Mouse (Mus musculus): ENCODE data around the gene Ip6k2. TPM values are rescaled to one million over a fixed set of nuclear protein-coding genes. Genes with fewer than 3 reads are reported as not detected.

Gene Ip6k2
- polyA plus RNA-seq, 2 experiments, result 119 to 265 TPM

GRCm38 (mm10) chr9:108831637-108832036, 48.0 kb downstream of the Ip6k2 start:
- H3K4me2 ChIP-seq (replicated peaks; ENCODE audit: low read depth, low read length, severe bottlenecking), result peak overlapping the region; percentile 95
- ATAC-seq (ENCODE audit: low FRiP score, low read depth), result no peak
- peaks cover 71% of the 10 kb centered on the region for H3K27me3 ChIP-seq (ENCODE audit: control insufficient read depth, insufficient read depth, low read length)
- H3K27ac ChIP-seq (replicated peaks; ENCODE audit: low read depth, low read length), result no peak overlapping the region
- peaks cover 12% of the 10 kb centered on the region for H3K4me1 ChIP-seq (ENCODE audit: control insufficient read depth, insufficient read depth, low read length)
- no peak for DNase-seq (ENCODE audit: low spot score)
- H3K9me3 ChIP-seq (ENCODE audit: control insufficient read depth, low read length), result no peaks in the 10 kb centered on the region
- no peak for TF ChIP-seq POLR2A (IDR thresholded peaks at IDR 0.05; ENCODE audit: borderline replicate concordance, extremely low read depth, insufficient read depth, insufficient read length)
- WGBS, result 6% methylated on average over 23 of the region's 23 CpGs
- H3K4me3 ChIP-seq (replicated peaks; ENCODE audit: low read length), result peak overlapping the region; percentile 48
- H3K36me3 ChIP-seq (ENCODE audit: control insufficient read depth, insufficient read depth, low read length), result no peaks in the 10 kb centered on the region
- no peak overlapping the region for H3K9ac ChIP-seq (ENCODE audit: low read depth, low read length, severe bottlenecking)

GRCm38 (mm10) chr9:108832390-108833108, 49.0 kb downstream of the Ip6k2 start:
- DNase-seq (ENCODE audit: low spot score) (peak; percentile 97), ATAC-seq (ENCODE audit: low FRiP score, low read depth) (peak; percentile 97)
- no peak overlapping the region for H3K9ac ChIP-seq (ENCODE audit: low read depth, low read length, severe bottlenecking)
- H3K27ac ChIP-seq (replicated peaks; ENCODE audit: low read depth, low read length), result no peak overlapping the region
- H3K4me1 ChIP-seq (ENCODE audit: control insufficient read depth, insufficient read depth, low read length), result peaks cover 7% of the 10 kb centered on the region
- no peaks in the 10 kb centered on the region for H3K36me3 ChIP-seq (ENCODE audit: control insufficient read depth, insufficient read depth, low read length)
- H3K9me3 ChIP-seq (ENCODE audit: control insufficient read depth, low read length), result no peaks in the 10 kb centered on the region
- H3K4me2 ChIP-seq (replicated peaks; ENCODE audit: low read depth, low read length, severe bottlenecking), result peak overlapping the region; percentile 95
- peaks cover 61% of the 10 kb centered on the region for H3K27me3 ChIP-seq (ENCODE audit: control insufficient read depth, insufficient read depth, low read length)
- H3K4me3 ChIP-seq (replicated peaks; ENCODE audit: low read length), result peak overlapping the region; percentile 48
- 6% methylated on average over 35 of the region's 46 CpGs for WGBS
- no peak for TF ChIP-seq POLR2A (IDR thresholded peaks at IDR 0.05; ENCODE audit: borderline replicate concordance, extremely low read depth, insufficient read depth, insufficient read length)

- no peak for TF ChIP-seq POLR2A (IDR thresholded peaks at IDR 0.05; ENCODE audit: borderline replicate concordance, extremely low read depth, insufficient read depth, insufficient read length)
- no peaks in the 10 kb centered on the region for H3K36me3 ChIP-seq (ENCODE audit: control insufficient read depth, insufficient read depth, low read length)
Observed at GRCm38 (mm10) chr9:108842989-108843388, 59.4 kb downstream of the Ip6k2 start.

GRCm38 (mm10) chr9:108845390-108845789, 61.8 kb downstream of the Ip6k2 start:
- Histone ChIP-seq H3K9ac (ENCODE audit: low read depth, low read length, severe bottlenecking) (no peak overlapping the region), H3K9me3 (ENCODE audit: control insufficient read depth, low read length) (no peaks in the 10 kb centered on the region), H3K4me2 (replicated peaks; ENCODE audit: low read depth, low read length, severe bottlenecking) (no peak overlapping the region), H3K27ac (replicated peaks; ENCODE audit: low read depth, low read length) (no peak overlapping the region), H3K4me3 (replicated peaks; ENCODE audit: low read length) (no peak overlapping the region), H3K27me3 (ENCODE audit: control insufficient read depth, insufficient read depth, low read length) (no peaks in the 10 kb centered on the region), H3K36me3 (ENCODE audit: control insufficient read depth, insufficient read depth, low read length) (no peaks in the 10 kb centered on the region), H3K4me1 (ENCODE audit: control insufficient read depth, insufficient read depth, low read length) (no peaks in the 10 kb centered on the region)
- no peak for ATAC-seq (ENCODE audit: low FRiP score, low read depth)
- TF ChIP-seq POLR2A (IDR thresholded peaks at IDR 0.05; ENCODE audit: borderline replicate concordance, extremely low read depth, insufficient read depth, insufficient read length), result no peak
- no peak for DNase-seq (ENCODE audit: low spot score)
- 60% methylated on average over 5 of the region's 5 CpGs for WGBS

More at GRCm38 (mm10) chr9:108842989-108843388, 59.4 kb downstream of the Ip6k2 start:
- Histone ChIP-seq H3K27ac (replicated peaks; ENCODE audit: low read depth, low read length) (no peak overlapping the region), H3K9ac (ENCODE audit: low read depth, low read length, severe bottlenecking) (no peak overlapping the region), H3K4me1 (ENCODE audit: control insufficient read depth, insufficient read depth, low read length) (no peaks in the 10 kb centered on the region), H3K27me3 (ENCODE audit: control insufficient read depth, insufficient read depth, low read length) (no peaks in the 10 kb centered on the region), H3K4me3 (replicated peaks; ENCODE audit: low read length) (no peak overlapping the region), H3K4me2 (replicated peaks; ENCODE audit: low read depth, low read length, severe bottlenecking) (peak overlapping the region; percentile 34), H3K9me3 (ENCODE audit: control insufficient read depth, low read length) (no peaks in the 10 kb centered on the region)
- WGBS, result 17% methylated on average over 14 of the region's 14 CpGs
- DNase-seq (ENCODE audit: low spot score), result peak; percentile 21
- peak; percentile 32; the same call in 1 of the 2 replicates for ATAC-seq (ENCODE audit: low FRiP score, low read depth)

GRCm38 (mm10) chr9:108847374-108847773, 63.8 kb downstream of the Ip6k2 start:
- no peak overlapping the region for H3K4me2 ChIP-seq (replicated peaks; ENCODE audit: low read depth, low read length, severe bottlenecking)
- H3K4me3 ChIP-seq (replicated peaks; ENCODE audit: low read length), result no peak overlapping the region
- ATAC-seq (ENCODE audit: low FRiP score, low read depth) (no peak), DNase-seq (ENCODE audit: low spot score) (no peak)
- no peak for TF ChIP-seq POLR2A (IDR thresholded peaks at IDR 0.05; ENCODE audit: borderline replicate concordance, extremely low read depth, insufficient read depth, insufficient read length)
- H3K9me3 ChIP-seq (ENCODE audit: control insufficient read depth, low read length), result no peaks in the 10 kb centered on the region
- H3K4me1 ChIP-seq (ENCODE audit: control insufficient read depth, insufficient read depth, low read length), result no peaks in the 10 kb centered on the region
- no peak overlapping the region for H3K9ac ChIP-seq (ENCODE audit: low read depth, low read length, severe bottlenecking)
- no peak overlapping the region for H3K27ac ChIP-seq (replicated peaks; ENCODE audit: low read depth, low read length)
- WGBS, result 73% methylated on average over 4 of the region's 4 CpGs
- H3K36me3 ChIP-seq (ENCODE audit: control insufficient read depth, insufficient read depth, low read length), result no peaks in the 10 kb centered on the region
- no peaks in the 10 kb centered on the region for H3K27me3 ChIP-seq (ENCODE audit: control insufficient read depth, insufficient read depth, low read length)
